Mouse (Mus musculus) MEL (cell line): ENCODE data around the gene Ppl. TPM values are rescaled to one million over a fixed set of nuclear protein-coding genes. Genes with fewer than 3 reads are reported as not detected.

ENCODE experiments used
- DNase-seq: peaks from one replicate; pipeline ENCODE4 v3.0.0; 2011; ENCODE audit warnings: low read depth, low spot score
- H3K27ac ChIP-seq: 2 replicates; pipeline ENCODE4 v1.5.1; 2012; ENCODE audit warnings: low read depth, mild to moderate bottlenecking, control low read depth, low read length, moderate library complexity; ENCODE audit not compliant: control insufficient read depth
- H3K27me3 ChIP-seq, 2 experiments: fragments of 150-350 bp in 1 of 2; sonication (generic) in 1 of 2; 2 replicates each; pipeline ENCODE4 v1.6.1; 2012; ENCODE audit warnings: low read length in 2 of 2, mild to moderate bottlenecking in 2 of 2, improper control_type of control experiment in 1 of 2, moderate library complexity in 1 of 2; ENCODE audit not compliant: insufficient read depth in 2 of 2, control insufficient read depth in 1 of 2
- H3K36me3 ChIP-seq, 2 experiments: 2 replicates each; pipeline ENCODE4 v1.6.1; 2012 to 2014; ENCODE audit warnings: low read length in 2 of 2, improper control_type of control experiment in 1 of 2, inconsistent platforms in 1 of 2, mild to moderate bottlenecking in 1 of 2; ENCODE audit not compliant: insufficient read depth in 2 of 2, control insufficient read depth in 1 of 2
- H3K4me1 ChIP-seq, 2 experiments: fragments of 150-350 bp in 1 of 2; sonication (generic) in 1 of 2; 2 replicates each; pipeline ENCODE4 v1.6.1; 2012; ENCODE audit warnings: low read length in 2 of 2, improper control_type of control experiment in 1 of 2, mild to moderate bottlenecking in 1 of 2; ENCODE audit not compliant: insufficient read depth in 2 of 2, control insufficient read depth in 1 of 2
- H3K4me3 ChIP-seq, 2 experiments: fragments of 150-350 bp in 1 of 2; sonication (generic) in 1 of 2; 2 replicates each; pipeline ENCODE4 v1.5.1; 2012; ENCODE audit warnings: low read depth in 2 of 2, low read length in 2 of 2, mild to moderate bottlenecking in 2 of 2, moderate library complexity in 2 of 2, control low read depth in 1 of 2, improper control_type of control experiment in 1 of 2; ENCODE audit not compliant: control insufficient read depth in 1 of 2, insufficient read depth in 1 of 2
- H3K79me2 ChIP-seq: 2 replicates; pipeline ENCODE4 v1.6.1; 2012; ENCODE audit warnings: mild to moderate bottlenecking, low read length, moderate library complexity; ENCODE audit not compliant: control insufficient read depth, poor library complexity, insufficient read depth
- H3K9ac ChIP-seq: 2 replicates; pipeline ENCODE4 v1.6.1; 2012; ENCODE audit warnings: low read depth, mild to moderate bottlenecking, control low read depth, low read length, moderate library complexity; ENCODE audit not compliant: control insufficient read depth, poor library complexity, severe bottlenecking
- H3K9me3 ChIP-seq: fragments of 150-350 bp; sonication (generic); replicated peaks from 2 replicates; pipeline ENCODE4 v1.6.1; 2012; ENCODE audit warnings: mild to moderate bottlenecking, low read length, improper control_type of control experiment, moderate library complexity; ENCODE audit not compliant: insufficient read depth
- BHLHE40 ChIP-seq: IDR thresholded peaks from 2 replicates; pipeline ENCODE4 v1.6.1; 2012; ENCODE audit warnings: low read depth, mild to moderate bottlenecking, inconsistent platforms, low read length, improper control_type of control experiment, borderline replicate concordance
- CHD2 ChIP-seq: IDR thresholded peaks from 2 replicates; pipeline ENCODE4 v1.6.1; 2011; ENCODE audit warnings: low read length, improper control_type of control experiment
- CTCF ChIP-seq, 3 experiments: IDR thresholded peaks in 2 of 3; conservative IDR thresholded peaks in 1 of 3; 2 replicates each; pipeline ENCODE4 v1.5.1; 2011 to 2012; ENCODE audit warnings: low read length in 3 of 3, low read depth in 2 of 3, mild to moderate bottlenecking in 2 of 3, improper control_type of control experiment in 1 of 3, inconsistent platforms in 1 of 3, mixed read lengths in 1 of 3, moderate library complexity in 1 of 3; ENCODE audit not compliant: control insufficient read depth in 1 of 3, insufficient read depth in 1 of 3, poor library complexity in 1 of 3, severe bottlenecking in 1 of 3
- ELF1 ChIP-seq: IDR thresholded peaks from 2 replicates; pipeline ENCODE4 v1.6.1; 2014; ENCODE audit warnings: low read depth, mild to moderate bottlenecking, inconsistent platforms, low read length, improper control_type of control experiment, moderate library complexity
- EP300 ChIP-seq, 2 experiments: IDR thresholded peaks; 2 replicates each; pipeline ENCODE4 v1.6.1; 2011; ENCODE audit warnings: improper control_type of control experiment in 2 of 2, low read length in 2 of 2, low read depth in 1 of 2, mild to moderate bottlenecking in 1 of 2
- ETS1 ChIP-seq: IDR thresholded peaks from 2 replicates; pipeline ENCODE4 v1.6.1; 2012; ENCODE audit warnings: low read depth, mild to moderate bottlenecking, inconsistent platforms, low read length, improper control_type of control experiment, moderate library complexity
- GABPA ChIP-seq: IDR thresholded peaks from 2 replicates; pipeline ENCODE4 v1.6.1; 2012; ENCODE audit warnings: low read depth, mild to moderate bottlenecking, inconsistent platforms, low read length, improper control_type of control experiment, moderate library complexity
- HCFC1 ChIP-seq: IDR thresholded peaks from 2 replicates; pipeline ENCODE4 v1.6.1; 2012; ENCODE audit warnings: low read depth, mild to moderate bottlenecking, inconsistent platforms, low read length, improper control_type of control experiment, moderate library complexity
- JUND ChIP-seq: IDR thresholded peaks from 2 replicates; pipeline ENCODE4 v1.6.1; 2011; ENCODE audit warnings: low read depth, mild to moderate bottlenecking, improper control_type of control experiment, low read length
- MAX ChIP-seq: IDR thresholded peaks from 2 replicates; pipeline ENCODE4 v1.6.1; 2011; ENCODE audit warnings: low read length, improper control_type of control experiment
- MAZ ChIP-seq: IDR thresholded peaks from 2 replicates; pipeline ENCODE4 v1.6.1; 2012; ENCODE audit warnings: low read depth, mild to moderate bottlenecking, inconsistent platforms, low read length, improper control_type of control experiment
- MXI1 ChIP-seq: IDR thresholded peaks from 2 replicates; pipeline ENCODE4 v1.6.1; 2011; ENCODE audit warnings: mild to moderate bottlenecking, low read depth, low read length, improper control_type of control experiment
- NELFE ChIP-seq: IDR thresholded peaks from 2 replicates; pipeline ENCODE4 v1.6.1; 2011; ENCODE audit warnings: low read depth, low read length, improper control_type of control experiment
- NRF1 ChIP-seq: IDR thresholded peaks from 2 replicates; pipeline ENCODE4 v1.6.1; 2014; ENCODE audit warnings: low read depth, mild to moderate bottlenecking, inconsistent platforms, low read length, improper control_type of control experiment, moderate library complexity; ENCODE audit not compliant: poor library complexity, insufficient read depth, severe bottlenecking
- POLR2AphosphoS2 ChIP-seq: IDR thresholded peaks from 2 replicates; pipeline ENCODE4 v1.6.1; 2011; ENCODE audit warnings: low read length, improper control_type of control experiment
- POLR2AphosphoS5 ChIP-seq: IDR thresholded peaks from 2 replicates; pipeline ENCODE4 v1.6.1; 2012; ENCODE audit warnings: low read depth, borderline replicate concordance, mild to moderate bottlenecking, inconsistent platforms, low read length, moderate library complexity, mixed read lengths
- RAD21 ChIP-seq: IDR thresholded peaks from 2 replicates; pipeline ENCODE4 v1.6.1; 2011; ENCODE audit warnings: mild to moderate bottlenecking, low read depth, low read length, improper control_type of control experiment
- SIN3A ChIP-seq: IDR thresholded peaks from 2 replicates; pipeline ENCODE4 v1.6.1; 2012; ENCODE audit warnings: low read length, improper control_type of control experiment, inconsistent platforms
- TBP ChIP-seq: IDR thresholded peaks from 2 replicates; pipeline ENCODE4 v1.8.0; 2011; ENCODE audit warnings: low read depth, low read length, improper control_type of control experiment
- USF1 ChIP-seq: IDR thresholded peaks from 2 replicates; pipeline ENCODE4 v1.6.1; 2014; ENCODE audit warnings: low read depth, mild to moderate bottlenecking, inconsistent platforms, low read length, improper control_type of control experiment, moderate library complexity
- USF2 ChIP-seq, 2 experiments: IDR thresholded peaks; 2 replicates each; pipeline ENCODE4 v1.6.1; 2011 to 2012; ENCODE audit warnings: improper control_type of control experiment in 2 of 2, low read length in 2 of 2, borderline replicate concordance in 1 of 2, inconsistent platforms in 1 of 2, low read depth in 1 of 2, mild to moderate bottlenecking in 1 of 2; ENCODE audit not compliant: insufficient read depth in 1 of 2
- ZC3H11A ChIP-seq: IDR thresholded peaks from 2 replicates; pipeline ENCODE4 v1.6.1; 2012; ENCODE audit warnings: low read depth, mild to moderate bottlenecking, inconsistent platforms, low read length, improper control_type of control experiment
- ZNF384 ChIP-seq: IDR thresholded peaks from 2 replicates; pipeline ENCODE4 v1.6.1; 2012; ENCODE audit warnings: low read depth, mild to moderate bottlenecking, inconsistent platforms, low read length, improper control_type of control experiment
- polyA plus RNA-seq, 2 experiments: library from polyadenylated mRNA; stranded (reverse) in 1 of 2; unstranded in 1 of 2; fragments of >175 nt in 1 of 2; fragments of >200 nt in 1 of 2; gene quantifications; 2 replicates each; pipeline versions ENCODE4 v1.2.1 to v1.2.4; 2012; ENCODE audit warnings: low replicate concordance in 2 of 2, low read depth in 1 of 2; ENCODE audit not compliant: insufficient read length in 2 of 2, insufficient read depth in 1 of 2, missing spikeins in 1 of 2
- total RNA-seq: library from RNA; depleted of rRNA; stranded (reverse); fragments of 300-350 nt; gene quantifications from 2 replicates; pipeline ENCODE4 v1.2.3, GENCODE M21; 2012

Ppl gene
- total and polyA plus RNA-seq, 3 experiments: 0.01 TPM; not detected in 2

GRCm38 (mm10) chr16:5147037-5147385, 14.8 kb upstream of the Ppl start, which contains the start of gene Sec14l5:
TSS of gene Sec14l5 (plus strand) at chr16:5147109.
- H3K9ac ChIP-seq: peak within 1 kb of the TSS; percentile 12; the same call in 1 of the 2 replicates
- peaks cover 0 to 3% of the 10 kb centered on the region in 2 experiments; a peak in 2 of 4 replicates for H3K36me3 ChIP-seq
- H3K27ac ChIP-seq: no peak within 1 kb of the TSS
- no peak for DNase-seq
- TF ChIP-seq NRF1: no peak
- no peak for TF ChIP-seq ETS1
- no peak for TF ChIP-seq SIN3A
- no peaks in the 10 kb centered on the region for H3K79me2 ChIP-seq
- peaks cover 0 to 3% of the 10 kb centered on the region in 2 experiments; a peak in 2 of 4 replicates for H3K27me3 ChIP-seq
- H3K4me1 ChIP-seq: peaks cover 0 to 5% of the 10 kb centered on the region in 2 experiments; a peak in 2 of 4 replicates
- H3K4me3 ChIP-seq: peak within 1 kb of the TSS; percentile 38 to 46; a peak in 3 of 4 replicates
- no peaks in the 10 kb centered on the region for H3K9me3 ChIP-seq

GRCm38 (mm10) chr16:5146367-5147036, 14.3 kb upstream of the Ppl start:
- Histone ChIP-seq H3K27me3 (peaks cover 0 to 3% of the 10 kb centered on the region in 2 experiments; a peak in 2 of 4 replicates), H3K9me3 (no peaks in the 10 kb centered on the region), H3K4me1 (peaks cover 0 to 5% of the 10 kb centered on the region in 2 experiments; a peak in 2 of 4 replicates), H3K9ac (peak overlapping the region; percentile 12; the same call in 1 of the 2 replicates), H3K27ac (no peak overlapping the region), H3K79me2 (no peaks in the 10 kb centered on the region), H3K36me3 (peaks cover 0 to 3% of the 10 kb centered on the region in 2 experiments; a peak in 2 of 4 replicates), H3K4me3 (peak overlapping the region; percentile 38 to 46; a peak in 3 of 4 replicates)
- TF ChIP-seq HCFC1: no peak
- peak; percentile 36; the same call in 1 of the 2 replicates for TF ChIP-seq ZNF384
- TF ChIP-seq MAX: peak; percentile 48; the same call in 1 of the 2 replicates
- no peak for TF ChIP-seq POLR2AphosphoS2
- TF ChIP-seq RAD21: no peak; the same call in 1 of the 2 replicates
- peak; percentile 48 for TF ChIP-seq SIN3A
- peak; percentile 88 for DNase-seq

GRCm38 (mm10) chr16:5145570-5145969, 13.3 kb upstream of the Ppl start:
- H3K27me3 ChIP-seq: peaks cover 0 to 2% of the 10 kb centered on the region in 2 experiments; a peak in 1 of 4 replicates
- no peak overlapping the region for H3K9ac ChIP-seq
- peaks cover 0 to 3% of the 10 kb centered on the region in 2 experiments; a peak in 2 of 4 replicates for H3K36me3 ChIP-seq
- H3K27ac ChIP-seq: no peak overlapping the region
- no peaks in the 10 kb centered on the region for H3K9me3 ChIP-seq
- H3K79me2 ChIP-seq: no peaks in the 10 kb centered on the region
- DNase-seq: peak; percentile 87
- H3K4me1 ChIP-seq: peaks cover 0 to 5% of the 10 kb centered on the region in 2 experiments; a peak in 2 of 4 replicates
- no peak overlapping the region for H3K4me3 ChIP-seq
- peak; percentile 98 for TF ChIP-seq BHLHE40
- TF ChIP-seq EP300 (IDR thresholded peaks at IDR 0.05; ENCODE audit: low read depth in 1 of 2, low read length in 2 of 2): no peak
- TF ChIP-seq USF2 (IDR thresholded peaks at IDR 0.05; ENCODE audit: borderline replicate concordance in 1 of 2, insufficient read depth in 1 of 2, low read depth in 1 of 2, low read length in 2 of 2): no peak
- peak; percentile 55; the same call in 1 of the 2 replicates for TF ChIP-seq SIN3A
- no peak for TF ChIP-seq CHD2
- peak; percentile 49 to 93 (median 69) for TF ChIP-seq CTCF (IDR thresholded peaks at IDR 0.05 in 2 of 3, conservative IDR thresholded peaks at IDR 0.05 in 1 of 3; ENCODE audit: control insufficient read depth in 1 of 3, insufficient read depth in 1 of 3, low read depth in 2 of 3, low read length in 3 of 3, poor library complexity in 1 of 3, severe bottlenecking in 1 of 3)
- peak; percentile 76 for TF ChIP-seq ZC3H11A
- TF ChIP-seq NELFE: no peak
- TF ChIP-seq MXI1: peak; percentile 86
- TF ChIP-seq HCFC1: no peak
- no peak for TF ChIP-seq MAZ
- TF ChIP-seq TBP: 0 out of 2 replicates have a peak, but pooled peaks have one; percentile 27
- no peak for TF ChIP-seq GABPA
- TF ChIP-seq ELF1: no peak
- peak; percentile 94 for TF ChIP-seq MAX
- TF ChIP-seq JUND: no peak
- TF ChIP-seq USF1: peak; percentile 60
- no peak for TF ChIP-seq POLR2AphosphoS5
